Mouse (Mus musculus): ENCODE measurements around the gene Dcaf17. TPM values are rescaled to one million over a fixed set of nuclear protein-coding genes. Genes with fewer than 3 reads are reported as not detected.

The Dcaf17 gene
- polyA plus RNA-seq, 1 experiment = 2.4 TPM

GRCm38 (mm10) chr2:71116151-71116550 lies 61.0 kb downstream of the Dcaf17 start:
- WGBS = 92% methylated on average over 4 of the region's 4 CpGs
- no peak for DNase-seq (ENCODE audit: low read depth, low spot score)

GRCm38 (mm10) chr2:71117797-71118708 lies 62.9 kb downstream of the Dcaf17 start, which contains the start of gene Cybrd1:
Cybrd1 (plus strand) TSS chr2:71117923.
- 2% methylated on average over 60 of the region's 60 CpGs for WGBS
- no peak for DNase-seq (ENCODE audit: low read depth, low spot score)

GRCm38 (mm10) chr2:71120844-71121243 lies 65.7 kb downstream of the Dcaf17 start:
- 85% methylated on average over 10 of the region's 10 CpGs for WGBS
- DNase-seq (ENCODE audit: low read depth, low spot score) = no peak

GRCm38 (mm10) chr2:71121406-71121805 lies 66.3 kb downstream of the Dcaf17 start:
- 51% methylated on average over 5 of the region's 5 CpGs for WGBS

GRCm38 (mm10) chr2:71122268-71123029 lies 67.3 kb downstream of the Dcaf17 start:
- WGBS = 78% methylated on average over 13 of the region's 13 CpGs
- no peak for DNase-seq (ENCODE audit: low read depth, low spot score)

More at GRCm38 (mm10) chr2:71121406-71121805, 66.3 kb downstream of the Dcaf17 start:
- DNase-seq (ENCODE audit: low read depth, low spot score) = no peak

- DNase-seq (ENCODE audit: low read depth, low spot score) = no peak
- 44% methylated on average over 2 of the region's 2 CpGs for WGBS
Measured at GRCm38 (mm10) chr2:71123591-71123990, 68.5 kb downstream of the Dcaf17 start.

- 65% methylated on average over 10 of the region's 10 CpGs for WGBS
- DNase-seq (ENCODE audit: low read depth, low spot score) = no peak
Measured at GRCm38 (mm10) chr2:71127779-71128534, 72.8 kb downstream of the Dcaf17 start.

GRCm38 (mm10) chr2:71130366-71130765 lies 75.2 kb downstream of the Dcaf17 start:
- DNase-seq (ENCODE audit: low read depth, low spot score) = no peak
- WGBS = 87% methylated on average over 2 of the region's 2 CpGs

GRCm38 (mm10) chr2:71131866-71132496 lies 76.9 kb downstream of the Dcaf17 start:
- 74% methylated on average over 3 of the region's 3 CpGs for WGBS
- no peak for DNase-seq (ENCODE audit: low read depth, low spot score)

GRCm38 (mm10) chr2:71134041-71134505 lies 78.9 kb downstream of the Dcaf17 start:
- WGBS = 86% methylated on average over 9 of the region's 9 CpGs
- no peak for DNase-seq (ENCODE audit: low read depth, low spot score)

GRCm38 (mm10) chr2:71134836-71135235 lies 79.7 kb downstream of the Dcaf17 start:
- 59% methylated on average over 5 of the region's 5 CpGs for WGBS
- DNase-seq (ENCODE audit: low read depth, low spot score) = no peak

- 79% methylated on average over 4 of the region's 4 CpGs for WGBS
- no peak for DNase-seq (ENCODE audit: low read depth, low spot score)
Measured at GRCm38 (mm10) chr2:71140622-71141021, 85.5 kb downstream of the Dcaf17 start.

GRCm38 (mm10) chr2:71142410-71142809 lies 87.3 kb downstream of the Dcaf17 start:
- WGBS = 67% methylated on average over 7 of the region's 7 CpGs
- DNase-seq (ENCODE audit: low read depth, low spot score) = no peak

- no peak for DNase-seq (ENCODE audit: low read depth, low spot score)
- WGBS = 67% methylated on average over 4 of the region's 4 CpGs
Measured at GRCm38 (mm10) chr2:71145853-71146252, 90.7 kb downstream of the Dcaf17 start.

GRCm38 (mm10) chr2:71146266-71146665 lies 91.1 kb downstream of the Dcaf17 start:
- no peak for DNase-seq (ENCODE audit: low read depth, low spot score)
- WGBS = 19% methylated on average over 3 of the region's 3 CpGs

GRCm38 (mm10) chr2:71147816-71148215 lies 92.7 kb downstream of the Dcaf17 start:
- WGBS = 28% methylated on average over 6 of the region's 6 CpGs
- no peak for DNase-seq (ENCODE audit: low read depth, low spot score)
